Mouse (Mus musculus): ENCODE measurements at regions not wholly inside any gene's neighbourhood (a gene's known extent, or its start where the extent isn't known, plus 50 kb on each side); places are given as distances from the start of the nearest gene placed in this dataset.

GRCm38 (mm10) chr9:23692768-23693441, 404.9 kb upstream of the Npsr1 start:
- TF ChIP-seq CTCF (IDR thresholded peaks at IDR 0.05; ENCODE audit: low read depth) = no peak
- no peak for TF ChIP-seq EP300 (IDR thresholded peaks at IDR 0.05; ENCODE audit: low read depth)
